Mouse (Mus musculus): Measurements from ENCODE around the gene Vmac.

Gene Vmac

GRCm38 (mm10) chr17:56683546-56684140 is 34.2 kb downstream of the Vmac start:
- no peak for DNase-seq

GRCm38 (mm10) chr17:56682880-56683279 is 34.9 kb downstream of the Vmac start:
- no peak for DNase-seq

- no peak for DNase-seq
Observed at GRCm38 (mm10) chr17:56681791-56682190, 36.0 kb downstream of the Vmac start.

GRCm38 (mm10) chr17:56673647-56674416 is 44.0 kb downstream of the Vmac start:
- DNase-seq, result peak; percentile 56

GRCm38 (mm10) chr17:56672941-56673646 is 44.7 kb downstream of the Vmac start, which contains the start of gene Ranbp3:
TSS of gene Ranbp3 (plus strand) at chr17:56673294.
- DNase-seq, result peak; percentile 99

GRCm38 (mm10) chr17:56669766-56670165 is 48.1 kb downstream of the Vmac start:
- DNase-seq, result no peak

- peak; percentile 88 for DNase-seq
Observed at GRCm38 (mm10) chr17:56668384-56669144, 49.3 kb downstream of the Vmac start.

- no peak for DNase-seq
Observed at GRCm38 (mm10) chr17:56667591-56667990, 50.2 kb downstream of the Vmac start.

- DNase-seq, result no peak
Observed at GRCm38 (mm10) chr17:56666384-56666783, 51.4 kb downstream of the Vmac start.

GRCm38 (mm10) chr17:56664333-56664732 is 53.5 kb downstream of the Vmac start:
- no peak for DNase-seq
